Mouse (Mus musculus): ENCODE results near the gene Rpp25. TPM values are rescaled to one million over a fixed set of nuclear protein-coding genes. Genes with fewer than 3 reads are reported as not detected.

The Rpp25 gene
- total RNA-seq, 2 experiments from 2014 or later = 1.8 to 3.6 TPM

Other genes starting within 250 kb of the Rpp25 start
- 10 to 100 TPM; 38.2 to 40.2 TPM for gene 1700017B05Rik, start 241.4 kb upstream of the Rpp25 start, total RNA-seq (2021)
- gene Ppcdc, start 63.9 kb upstream of the Rpp25 start, total RNA-seq (2021) = 10 to 100 TPM; 13.9 to 21.9 TPM
- 10 to 100 TPM; 15.2 to 19.9 TPM for gene Scamp5, start 36.0 kb upstream of the Rpp25 start, total RNA-seq (2021)
- gene Cox5a, start 17.2 kb downstream of the Rpp25 start, total RNA-seq (2021) = 1,000 to 10,000 TPM; 1,277 to 1,442 TPM
- 10 to 100 TPM; 19.6 to 23.4 TPM for gene Fam219b, start 33.5 kb downstream of the Rpp25 start, total RNA-seq (2021)
- gene Mpi, start 48.7 kb downstream of the Rpp25 start, total RNA-seq (2021) = 10 to 100 TPM; 31.1 to 47.1 TPM
- gene Scamp2, start 56.9 kb downstream of the Rpp25 start, total RNA-seq (2021) = 10 to 100 TPM; 42.9 to 48.5 TPM
- gene Ulk3, start 85.4 kb downstream of the Rpp25 start, total RNA-seq (2021) = 10 to 100 TPM in 1 of 2 experiments, 1 to 10 TPM in 1; 9.2 to 17.0 TPM
- not detected for gene Cplx3, start 102.3 kb downstream of the Rpp25 start, total RNA-seq (2021)
- not detected for gene Lman1l, start 116.7 kb downstream of the Rpp25 start, total RNA-seq (2021)
- 10 to 100 TPM; 61.5 to 63.7 TPM for gene Csk, start 149.6 kb downstream of the Rpp25 start, total RNA-seq (2021)
- 10 to 100 TPM; 14.5 to 36.5 TPM for gene Cyp1a2, start 179.7 kb downstream of the Rpp25 start, total RNA-seq (2021)
- gene Cyp1a1, start 183.9 kb downstream of the Rpp25 start, total RNA-seq (2021) = under 1 TPM; 0.15 to 0.45 TPM
- gene Edc3, start 204.5 kb downstream of the Rpp25 start, total RNA-seq (2021) = 10 to 100 TPM; 11.7 to 12.0 TPM

Measured in adrenal gland, postnatal 10 days (tissue).